Mouse (Mus musculus) liver, adult 2 months (tissue): ENCODE data around the gene Tmem202.

ENCODE experiments used
- CTCF ChIP-seq: fragments of 200-500 bp; IDR thresholded peaks from 2 replicates; pipeline ENCODE4 v1.5.1; 2011; ENCODE audit warnings: low read depth, low read length, control low read depth
- POLR2A ChIP-seq: fragments of 200-500 bp; IDR thresholded peaks from 2 replicates; pipeline ENCODE4 v1.6.1; 2011; ENCODE audit warnings: low read length, control low read depth; ENCODE audit not compliant: insufficient read depth; ENCODE audit errors: extremely low read depth

DNA sequence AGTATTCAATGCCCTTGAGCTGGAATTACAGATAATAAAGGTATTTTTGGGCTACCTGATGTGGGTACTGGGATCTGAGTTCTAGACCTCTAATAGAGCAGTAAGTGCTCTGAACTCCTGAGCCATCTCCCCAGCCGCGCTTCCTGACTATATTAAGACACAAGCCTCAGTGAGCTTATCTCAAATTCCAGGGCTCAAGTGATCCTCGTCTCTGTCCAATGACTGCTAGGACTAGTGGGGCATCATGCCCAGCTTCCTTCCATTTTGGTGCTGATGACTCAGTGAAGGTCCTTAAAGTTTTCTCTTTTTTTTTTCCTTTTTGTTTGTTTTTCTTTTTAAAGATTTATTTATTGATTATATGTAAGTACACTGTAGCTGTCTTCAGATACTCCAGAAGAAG lies 24.6 kb downstream of the Tmem202 start:
- no peak for TF ChIP-seq CTCF
- TF ChIP-seq POLR2A: no peak
